Mouse (Mus musculus): ENCODE measurements around the gene Elfn1.

Elfn1 gene

GRCm38 (mm10) chr5:139910755-139911300 is 3.1 kb downstream of the Elfn1 start:
- in situ Hi-C loops (cut with MboI; ENCODE audit: unreplicated experiment in 2 of 2) = no loop called here

- in situ Hi-C loops (cut with MboI; ENCODE audit: unreplicated experiment in 2 of 2) = no loop called here
Measured at GRCm38 (mm10) chr5:139911506-139911905, 3.8 kb downstream of the Elfn1 start.

- in situ Hi-C loops (cut with MboI; ENCODE audit: unreplicated experiment in 2 of 2) = no loop called here
Measured at GRCm38 (mm10) chr5:139912121-139912771, 4.5 kb downstream of the Elfn1 start.

GRCm38 (mm10) chr5:139921666-139922065 is 13.9 kb downstream of the Elfn1 start:
- in situ Hi-C loops (cut with MboI; ENCODE audit: unreplicated experiment in 2 of 2) = no loop called here

GRCm38 (mm10) chr5:139923867-139924266 is 16.1 kb downstream of the Elfn1 start:
- in situ Hi-C loops (cut with MboI; ENCODE audit: unreplicated experiment in 2 of 2) = no loop called here

- in situ Hi-C loops (cut with MboI; ENCODE audit: unreplicated experiment in 2 of 2) = loop anchor here in 1 of 2 experiments (5.0 kb wide), 1 partner anchor 88 kb away; no protein-coding TSS in a partner anchor
Measured at GRCm38 (mm10) chr5:139930102-139930501, 22.4 kb downstream of the Elfn1 start.

- in situ Hi-C loops (cut with MboI; ENCODE audit: unreplicated experiment in 2 of 2) = loop anchor here in 1 of 2 experiments (5.0 kb wide), 1 partner anchor 89 kb away; no protein-coding TSS in a partner anchor
Measured at GRCm38 (mm10) chr5:139930927-139931351, 23.2 kb downstream of the Elfn1 start.

GRCm38 (mm10) chr5:139931947-139932540 is 24.3 kb downstream of the Elfn1 start:
- in situ Hi-C loops (cut with MboI; ENCODE audit: unreplicated experiment in 2 of 2) = loop anchor here in 1 of 2 experiments (5.0 kb wide), 1 partner anchor 90 kb away; no protein-coding TSS in a partner anchor

GRCm38 (mm10) chr5:139932595-139933271 is 25.0 kb downstream of the Elfn1 start:
- in situ Hi-C loops (cut with MboI; ENCODE audit: unreplicated experiment in 2 of 2) = loop anchor here in 1 of 2 experiments (5.0 kb wide), 1 partner anchor 90 kb away; no protein-coding TSS in a partner anchor

- in situ Hi-C loops (cut with MboI; ENCODE audit: unreplicated experiment in 2 of 2) = loop anchor here in 1 of 2 experiments (5.0 kb wide), 1 partner anchor 91 kb away; no protein-coding TSS in a partner anchor
Measured at GRCm38 (mm10) chr5:139933476-139933875, 25.7 kb downstream of the Elfn1 start.

GRCm38 (mm10) chr5:139936431-139936830 is 28.7 kb downstream of the Elfn1 start:
- in situ Hi-C loops (cut with MboI; ENCODE audit: unreplicated experiment in 2 of 2) = no loop called here

- in situ Hi-C loops (cut with MboI; ENCODE audit: unreplicated experiment in 2 of 2) = loop anchor here (5.0 to 10.0 kb wide), 3 partner anchors 348 to 450 kb away; no protein-coding TSS in a partner anchor
Measured at GRCm38 (mm10) chr5:139944697-139945096, 37.0 kb downstream of the Elfn1 start.

GRCm38 (mm10) chr5:139945715-139946364 is 38.1 kb downstream of the Elfn1 start:
- in situ Hi-C loops (cut with MboI; ENCODE audit: unreplicated experiment in 2 of 2) = loop anchor here in 1 of 2 experiments (10.0 kb wide), 1 partner anchor 449 kb away; no protein-coding TSS in a partner anchor

- in situ Hi-C loops (cut with MboI; ENCODE audit: unreplicated experiment in 2 of 2) = loop anchor here in 1 of 2 experiments (10.0 kb wide), 1 partner anchor 447 kb away; no protein-coding TSS in a partner anchor
Measured at GRCm38 (mm10) chr5:139947446-139947845, 39.7 kb downstream of the Elfn1 start.

GRCm38 (mm10) chr5:139948552-139948951 is 40.8 kb downstream of the Elfn1 start:
- in situ Hi-C loops (cut with MboI; ENCODE audit: unreplicated experiment in 2 of 2) = loop anchor here in 1 of 2 experiments (10.0 kb wide), 1 partner anchor 446 kb away; no protein-coding TSS in a partner anchor

GRCm38 (mm10) chr5:139949363-139949762 is 41.6 kb downstream of the Elfn1 start:
- in situ Hi-C loops (cut with MboI; ENCODE audit: unreplicated experiment in 2 of 2) = loop anchor here in 1 of 2 experiments (10.0 kb wide), 1 partner anchor 445 kb away; no protein-coding TSS in a partner anchor

GRCm38 (mm10) chr5:139949975-139950578 is 42.3 kb downstream of the Elfn1 start:
- in situ Hi-C loops (cut with MboI; ENCODE audit: unreplicated experiment in 2 of 2) = loop anchor here in 1 of 2 experiments (10.0 kb wide), 1 partner anchor 445 kb away; no protein-coding TSS in a partner anchor

- in situ Hi-C loops (cut with MboI; ENCODE audit: unreplicated experiment in 2 of 2) = no loop called here
Measured at GRCm38 (mm10) chr5:139956859-139957258, 49.1 kb downstream of the Elfn1 start.

GRCm38 (mm10) chr5:139959741-139960140 is 52.0 kb downstream of the Elfn1 start:
- in situ Hi-C loops (cut with MboI; ENCODE audit: unreplicated experiment in 2 of 2) = no loop called here
